Mouse (Mus musculus) kidney, embryonic 14.5 days (tissue): ENCODE results near the gene Pkmyt1. TPM values are rescaled to one million over a fixed set of nuclear protein-coding genes. Genes with fewer than 3 reads are reported as not detected.
"Not testable (repeated sequence)": the region's sequence is repeated elsewhere in the genome, so short reads cannot be mapped to it uniquely, and the experiment has no call there.

Experiments used
- ATAC-seq: fragments of 200-750 bp; cut with Nextera tagmentation; 2 replicates; pipeline ENCODE4 v1.8.0; 2017; ENCODE audit warnings: moderate number of reproducible peaks, mild to moderate bottlenecking, moderate TSS enrichment, moderate library complexity; ENCODE audit not compliant: low FRiP score, low TSS enrichment
- H3K27ac ChIP-seq: fragments of 300-500 bp; sonication (generic); 2 replicates; pipeline ENCODE4 v1.5.1; 2014; ENCODE audit warnings: low read depth, mild to moderate bottlenecking, low read length, moderate library complexity, mixed read lengths
- H3K27me3 ChIP-seq: fragments of 300-500 bp; sonication (generic); 2 replicates; pipeline ENCODE4 v1.6.1; 2014; ENCODE audit warnings: mild to moderate bottlenecking, low read length; ENCODE audit not compliant: control insufficient read depth, insufficient read depth
- H3K36me3 ChIP-seq: fragments of 300-500 bp; sonication (generic); 2 replicates; pipeline ENCODE4 v1.6.1; 2014; ENCODE audit warnings: low read length, mixed read lengths; ENCODE audit not compliant: control insufficient read depth, insufficient read depth
- H3K4me1 ChIP-seq: fragments of 300-500 bp; sonication (generic); 2 replicates; pipeline ENCODE4 v1.6.1; 2014; ENCODE audit warnings: low read length, mixed read lengths; ENCODE audit not compliant: control insufficient read depth, insufficient read depth
- H3K4me2 ChIP-seq: fragments of 300-500 bp; sonication (generic); replicated peaks from 2 replicates; pipeline ENCODE4 v1.6.1; 2014; ENCODE audit warnings: low read depth, mild to moderate bottlenecking, low read length
- H3K4me3 ChIP-seq: fragments of 300-500 bp; sonication (generic); 2 replicates; pipeline ENCODE4 v1.5.1; 2014; ENCODE audit warnings: mild to moderate bottlenecking, low read length
- H3K9ac ChIP-seq: fragments of 300-500 bp; sonication (generic); 2 replicates; pipeline ENCODE4 v1.6.1; 2014; ENCODE audit warnings: low read depth, mild to moderate bottlenecking, low read length, moderate library complexity
- H3K9me3 ChIP-seq: fragments of 300-500 bp; sonication (generic); 2 replicates; pipeline ENCODE4 v1.6.1; 2016; ENCODE audit warnings: low read length; ENCODE audit not compliant: control insufficient read depth
- WGBS: fragments of 180-500 bp; shearing (Covaris S2); extraction: QIAGEN DNeasy Blood & Tissue Kit; methylation state at CpG from one replicate; pipeline ENCODE4 v1.1.7; 2014; 5-methylcytosine and 5-hydroxymethylcytosine counted together
- polyA plus RNA-seq: library from polyadenylated mRNA; unstranded; fragments of >200 nt; fragmentation: Nextera tagmentation; extraction: Ambion mirVana; gene quantifications from 2 replicates; pipeline ENCODE4 v1.2.1, GENCODE M21; 2014

Gene Pkmyt1
- polyA plus RNA-seq, 1 experiment from 2014 or later = 56.4 TPM

GRCm38 (mm10) chr17:23770493-23770892 lies 44.4 kb downstream of the Pkmyt1 start:
- Histone ChIP-seq H3K4me1 (peaks cover 7% of the 10 kb centered on the region; the same call in 1 of the 2 replicates), H3K4me3 (peak overlapping the region; percentile 88), H3K9ac (peak overlapping the region; percentile 93), H3K27ac (0 out of 2 replicates have a peak overlapping the region, but pooled peaks have one; percentile 71), H3K36me3 (peaks cover 4% of the 10 kb centered on the region; the same call in 1 of the 2 replicates), H3K4me2 (peak overlapping the region; percentile 76), H3K9me3 (no peaks in the 10 kb centered on the region), H3K27me3 (no peaks in the 10 kb centered on the region)
- ATAC-seq = no peak
- 14% methylated on average over 2 of the region's 2 CpGs for WGBS

- H3K4me1 ChIP-seq = peaks cover 7% of the 10 kb centered on the region; the same call in 1 of the 2 replicates
- H3K4me3 ChIP-seq = peak overlapping the region; percentile 88
- H3K9me3 ChIP-seq = no peaks in the 10 kb centered on the region
- H3K4me2 ChIP-seq = peak overlapping the region; percentile 76
- peaks cover 4% of the 10 kb centered on the region; the same call in 1 of the 2 replicates for H3K36me3 ChIP-seq
- ATAC-seq = no peak; the same call in 1 of the 2 replicates
- no peaks in the 10 kb centered on the region for H3K27me3 ChIP-seq
- H3K9ac ChIP-seq = peak overlapping the region; percentile 93
- 2% methylated on average over 19 of the region's 19 CpGs for WGBS
- H3K27ac ChIP-seq = peak overlapping the region; percentile 71
Observed at GRCm38 (mm10) chr17:23770896-23771283, 44.8 kb downstream of the Pkmyt1 start.

GRCm38 (mm10) chr17:23771284-23772218 lies 45.4 kb downstream of the Pkmyt1 start, which contains the start of gene Flywch1:
Gene Flywch1 (minus strand): TSS chr17:23771602.
- peak; percentile 98 for ATAC-seq
- peaks cover 7% of the 10 kb centered on the region; the same call in 1 of the 2 replicates for H3K4me1 ChIP-seq

GRCm38 (mm10) chr17:23772219-23772556 lies 46.1 kb downstream of the Pkmyt1 start:
- H3K27me3 ChIP-seq, ATAC-seq, H3K4me1 ChIP-seq, H3K36me3 ChIP-seq, H3K4me2 ChIP-seq, H3K9ac ChIP-seq, H3K27ac ChIP-seq, H3K9me3 ChIP-seq: not testable (repeated sequence)
- 0 out of 2 replicates have a peak overlapping the region, but pooled peaks have one; percentile 88 for H3K4me3 ChIP-seq
- WGBS = 100% methylated on average over 2 of the region's 2 CpGs

More at GRCm38 (mm10) chr17:23771284-23772218, 45.4 kb downstream of the Pkmyt1 start, which contains the start of gene Flywch1:
- Histone ChIP-seq H3K9me3 (no peaks in the 10 kb centered on the region), H3K36me3 (peaks cover 4% of the 10 kb centered on the region; the same call in 1 of the 2 replicates), H3K4me3 (peak within 1 kb of the TSS; percentile 88), H3K9ac (peak within 1 kb of the TSS; percentile 93), H3K27ac (peak within 1 kb of the TSS; percentile 71), H3K27me3 (no peaks in the 10 kb centered on the region), H3K4me2 (peak within 1 kb of the TSS; percentile 76)
- WGBS = 3% methylated on average over 50 of the region's 58 CpGs

GRCm38 (mm10) chr17:23773676-23774075 lies 47.5 kb downstream of the Pkmyt1 start:
- H3K36me3 ChIP-seq = peaks cover under 1% of the 10 kb centered on the region; the same call in 1 of the 2 replicates
- peaks cover 7% of the 10 kb centered on the region; the same call in 1 of the 2 replicates for H3K4me1 ChIP-seq
- 72% methylated on average over 6 of the region's 6 CpGs for WGBS
- no peak for ATAC-seq
- H3K27ac ChIP-seq = no peak overlapping the region
- no peak overlapping the region for H3K4me2 ChIP-seq
- no peaks in the 10 kb centered on the region for H3K27me3 ChIP-seq
- no peak overlapping the region for H3K9ac ChIP-seq
- no peak overlapping the region for H3K4me3 ChIP-seq
- H3K9me3 ChIP-seq = no peaks in the 10 kb centered on the region

GRCm38 (mm10) chr17:23774090-23774489 lies 48.0 kb downstream of the Pkmyt1 start:
- Histone ChIP-seq H3K36me3 (no peaks in the 10 kb centered on the region), H3K9ac (no peak overlapping the region), H3K4me2 (no peak overlapping the region), H3K9me3 (no peaks in the 10 kb centered on the region), H3K4me3 (no peak overlapping the region), H3K27ac (no peak overlapping the region), H3K4me1 (peaks cover 7% of the 10 kb centered on the region; the same call in 1 of the 2 replicates), H3K27me3 (no peaks in the 10 kb centered on the region)
- WGBS = 3% methylated on average over 12 of the region's 12 CpGs
- ATAC-seq = peak; percentile 48

- H3K9me3 ChIP-seq = no peaks in the 10 kb centered on the region
- H3K4me1 ChIP-seq = no peaks in the 10 kb centered on the region
- H3K4me2 ChIP-seq = no peak overlapping the region
- no peak for ATAC-seq
- WGBS = 72% methylated on average over 10 of the region's 10 CpGs
- no peaks in the 10 kb centered on the region for H3K27me3 ChIP-seq
- no peak overlapping the region for H3K4me3 ChIP-seq
- H3K27ac ChIP-seq = no peak overlapping the region
- no peak overlapping the region for H3K9ac ChIP-seq
- H3K36me3 ChIP-seq = no peaks in the 10 kb centered on the region
Observed at GRCm38 (mm10) chr17:23776216-23776615, 50.1 kb downstream of the Pkmyt1 start.

- no peak overlapping the region for H3K27ac ChIP-seq
- no peak for ATAC-seq
- no peak overlapping the region for H3K9ac ChIP-seq
- H3K36me3 ChIP-seq = no peaks in the 10 kb centered on the region
- no peaks in the 10 kb centered on the region for H3K4me1 ChIP-seq
- H3K4me3 ChIP-seq = no peak overlapping the region
- no peak overlapping the region for H3K4me2 ChIP-seq
- H3K9me3 ChIP-seq = no peaks in the 10 kb centered on the region
- no peaks in the 10 kb centered on the region for H3K27me3 ChIP-seq
- WGBS = 76% methylated on average over 2 of the region's 2 CpGs
Observed at GRCm38 (mm10) chr17:23777141-23777540, 51.0 kb downstream of the Pkmyt1 start.

GRCm38 (mm10) chr17:23778447-23778846 lies 52.3 kb downstream of the Pkmyt1 start:
- 62% methylated on average over 2 of the region's 2 CpGs for whole genome bisulfite sequencing
- ATAC-seq = no peak
- no peak overlapping the region for H3K27ac ChIP-seq
- no peaks in the 10 kb centered on the region for H3K36me3 ChIP-seq
- no peaks in the 10 kb centered on the region for H3K9me3 ChIP-seq
- H3K4me1 ChIP-seq = no peaks in the 10 kb centered on the region
- H3K9ac ChIP-seq = no peak overlapping the region
- no peak overlapping the region for H3K4me3 ChIP-seq
- H3K27me3 ChIP-seq = no peaks in the 10 kb centered on the region
- H3K4me2 ChIP-seq = no peak overlapping the region
